Mouse (Mus musculus) liver, embryonic 14.5 days (tissue): Measurements from ENCODE around the gene Parp3.

ENCODE experiments used
- CTCF ChIP-seq: IDR thresholded peaks from 2 replicates; pipeline ENCODE4 v1.5.1; 2016; ENCODE audit warnings: antibody characterized with exemption, low read depth, control low read depth
- EP300 ChIP-seq: IDR thresholded peaks from 2 replicates; pipeline ENCODE4 v1.6.1; 2016; ENCODE audit warnings: antibody characterized with exemption, low read depth

- TF ChIP-seq CTCF (no peak), EP300 (no peak)
Observed at GRCm38 (mm10) chr9:106457920-106458319, 18.8 kb downstream of the Parp3 start.
